Mouse (Mus musculus) hindbrain, embryonic 11.5 days (tissue): ENCODE data around the gene Cdc14a. TPM values are rescaled to one million over a fixed set of nuclear protein-coding genes. Genes with fewer than 3 reads are reported as not detected.

ENCODE experiments used
- ATAC-seq: fragments of 200-750 bp; cut with Nextera tagmentation; 2 replicates; pipeline ENCODE4 v1.8.0; 2017; ENCODE audit warnings: mild to moderate bottlenecking, moderate TSS enrichment, moderate library complexity; ENCODE audit not compliant: low FRiP score
- DNase-seq: peaks from one replicate; pipeline ENCODE4 v3.0.0-alpha.2; 2015; ENCODE audit warnings: low spot score
- H3K27ac ChIP-seq: fragments of 300-500 bp; sonication (generic); 2 replicates; pipeline ENCODE4 v1.5.1; 2014; ENCODE audit warnings: mild to moderate bottlenecking, low read depth, low read length
- H3K27me3 ChIP-seq: fragments of 300-500 bp; sonication (generic); 2 replicates; pipeline ENCODE4 v1.6.1; 2014; ENCODE audit warnings: mild to moderate bottlenecking, low read length, moderate library complexity, mixed read lengths; ENCODE audit not compliant: control insufficient read depth, insufficient read depth
- H3K36me3 ChIP-seq: fragments of 300-500 bp; sonication (generic); 2 replicates; pipeline ENCODE4 v1.6.1; 2014; ENCODE audit warnings: mild to moderate bottlenecking, low read length, moderate library complexity, mixed read lengths; ENCODE audit not compliant: control insufficient read depth, insufficient read depth
- H3K4me1 ChIP-seq: fragments of 300-500 bp; sonication (generic); replicated peaks from 2 replicates; pipeline ENCODE4 v1.6.1; 2014; ENCODE audit warnings: low read length, mixed read lengths; ENCODE audit not compliant: control insufficient read depth, insufficient read depth
- H3K4me2 ChIP-seq: fragments of 300-500 bp; sonication (generic); replicated peaks from 2 replicates; pipeline ENCODE4 v1.6.1; 2014; ENCODE audit warnings: mild to moderate bottlenecking, low read depth, low read length
- H3K4me3 ChIP-seq: fragments of 300-500 bp; sonication (generic); 2 replicates; pipeline ENCODE4 v1.5.1; 2014; ENCODE audit warnings: low read depth, low read length
- H3K9ac ChIP-seq: fragments of 300-500 bp; sonication (generic); 2 replicates; pipeline ENCODE4 v1.6.1; 2014; ENCODE audit warnings: low read depth, low read length
- H3K9me3 ChIP-seq: fragments of 300-500 bp; sonication (generic); 2 replicates; pipeline ENCODE4 v1.6.1; 2016; ENCODE audit warnings: low read length; ENCODE audit not compliant: control insufficient read depth
- WGBS: fragments of 180-500 bp; shearing (Covaris S2); extraction: QIAGEN DNeasy Blood & Tissue Kit; methylation state at CpG from one replicate; pipeline ENCODE4 v1.1.7; 2014; 5-methylcytosine and 5-hydroxymethylcytosine counted together
- polyA plus RNA-seq: library from polyadenylated mRNA; unstranded; fragments of >200 nt; fragmentation: Nextera tagmentation; extraction: Ambion mirVana; gene quantifications from 2 replicates; pipeline ENCODE4 v1.2.1, GENCODE M21; 2014

Cdc14a gene
- polyA plus RNA-seq, 1 experiment from 2014 or later, result 14.1 TPM

GRCm38 (mm10) chr3:116244476-116244875, 179.4 kb downstream of the Cdc14a start:
- ATAC-seq, result no peak

GRCm38 (mm10) chr3:116242685-116243084, 181.1 kb downstream of the Cdc14a start:
- Histone ChIP-seq H3K4me1 (no peaks in the 10 kb centered on the region), H3K4me3 (no peak overlapping the region), H3K27ac (no peak overlapping the region), H3K4me2 (no peak overlapping the region), H3K9me3 (no peaks in the 10 kb centered on the region), H3K27me3 (no peaks in the 10 kb centered on the region), H3K36me3 (no peaks in the 10 kb centered on the region), H3K9ac (no peak overlapping the region)
- no peak for ATAC-seq
- no peak for DNase-seq
- WGBS, result 75% methylated on average over 9 of the region's 9 CpGs

More at GRCm38 (mm10) chr3:116244476-116244875, 179.4 kb downstream of the Cdc14a start:
- H3K27me3 ChIP-seq, result no peaks in the 10 kb centered on the region
- DNase-seq, result no peak
- no peak overlapping the region for H3K27ac ChIP-seq
- WGBS, result 76% methylated on average over 6 of the region's 6 CpGs
- no peaks in the 10 kb centered on the region for H3K36me3 ChIP-seq
- H3K9ac ChIP-seq, result no peak overlapping the region
- H3K4me2 ChIP-seq, result no peak overlapping the region
- no peaks in the 10 kb centered on the region for H3K9me3 ChIP-seq
- H3K4me1 ChIP-seq, result no peaks in the 10 kb centered on the region
- no peak overlapping the region for H3K4me3 ChIP-seq

DNA sequence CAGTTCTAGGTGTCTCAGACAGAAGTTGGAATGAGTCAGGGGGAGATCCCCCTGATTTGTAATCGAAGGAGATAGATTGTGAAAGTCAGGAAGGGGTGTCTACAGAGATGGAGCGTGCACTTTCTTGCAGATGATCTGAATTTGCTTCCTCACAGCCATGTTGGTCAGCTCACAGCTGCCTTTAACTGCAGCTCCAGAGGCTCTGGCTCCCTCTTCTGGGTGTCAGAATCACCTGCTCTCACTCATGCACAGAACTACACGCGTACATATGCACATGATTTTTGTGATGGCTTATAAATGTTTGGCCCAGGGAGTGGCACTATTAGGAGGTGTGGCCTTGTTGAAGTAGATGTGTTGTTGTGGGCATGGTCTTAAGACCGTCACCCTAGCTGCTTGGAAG, 186.3 kb downstream of the Cdc14a start:
- no peak overlapping the region for H3K4me3 ChIP-seq
- H3K9ac ChIP-seq, result no peak overlapping the region
- ATAC-seq, result no peak
- H3K4me2 ChIP-seq, result no peak overlapping the region
- H3K36me3 ChIP-seq, result no peaks in the 10 kb centered on the region
- 83% methylated on average over 5 of the region's 5 CpGs for WGBS
- H3K9me3 ChIP-seq, result no peaks in the 10 kb centered on the region
- H3K27me3 ChIP-seq, result no peaks in the 10 kb centered on the region
- H3K4me1 ChIP-seq, result no peaks in the 10 kb centered on the region
- no peak for DNase-seq
- no peak overlapping the region for H3K27ac ChIP-seq

GRCm38 (mm10) chr3:116236856-116237255, 187.0 kb downstream of the Cdc14a start:
- ATAC-seq (no peak), DNase-seq (no peak)
- Histone ChIP-seq H3K36me3 (no peaks in the 10 kb centered on the region), H3K9me3 (no peaks in the 10 kb centered on the region), H3K27me3 (no peaks in the 10 kb centered on the region), H3K4me2 (no peak overlapping the region), H3K4me1 (no peaks in the 10 kb centered on the region), H3K27ac (no peak overlapping the region), H3K9ac (no peak overlapping the region), H3K4me3 (no peak overlapping the region)
- 75% methylated on average over 4 of the region's 4 CpGs for WGBS

- 85% methylated on average over 3 of the region's 3 CpGs for WGBS
- no peak overlapping the region for H3K27ac ChIP-seq
Measured at GRCm38 (mm10) chr3:116233515-116233914, 190.3 kb downstream of the Cdc14a start.

DNA sequence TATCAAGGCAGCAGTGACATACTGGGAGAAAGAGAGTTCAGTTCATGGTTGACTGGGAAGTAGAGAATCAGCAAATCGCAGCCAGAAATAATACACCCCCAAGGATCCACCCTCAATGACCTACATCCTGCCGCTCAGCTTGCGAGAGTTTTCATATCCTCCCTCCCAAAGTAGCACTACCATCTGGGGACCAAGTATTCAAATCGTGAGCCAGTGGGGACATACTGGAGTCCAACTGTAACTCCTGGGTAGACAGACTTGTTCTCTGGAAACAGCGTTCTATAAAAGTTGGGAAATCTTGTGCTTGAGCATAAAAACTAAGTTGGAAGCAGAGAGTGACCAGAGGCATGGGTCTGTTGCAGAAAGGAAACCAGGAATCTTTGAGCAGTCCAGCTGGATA, 191.1 kb downstream of the Cdc14a start:
- ATAC-seq (no peak), DNase-seq (no peak)
- no peak overlapping the region for H3K4me3 ChIP-seq
- H3K27ac ChIP-seq, result no peak overlapping the region
- H3K9ac ChIP-seq, result no peak overlapping the region
- H3K27me3 ChIP-seq, result no peaks in the 10 kb centered on the region
- H3K36me3 ChIP-seq, result no peaks in the 10 kb centered on the region
- WGBS, result 88% methylated on average over 5 of the region's 5 CpGs
- H3K4me2 ChIP-seq, result no peak overlapping the region
- no peaks in the 10 kb centered on the region for H3K9me3 ChIP-seq
- H3K4me1 ChIP-seq, result no peaks in the 10 kb centered on the region

More at GRCm38 (mm10) chr3:116233515-116233914, 190.3 kb downstream of the Cdc14a start:
- no peak for DNase-seq
- Histone ChIP-seq H3K27me3 (no peaks in the 10 kb centered on the region), H3K4me2 (no peak overlapping the region), H3K4me3 (no peak overlapping the region), H3K36me3 (no peaks in the 10 kb centered on the region), H3K9me3 (no peaks in the 10 kb centered on the region), H3K9ac (no peak overlapping the region), H3K4me1 (no peaks in the 10 kb centered on the region)
- ATAC-seq, result no peak

- WGBS, result 84% methylated on average over 4 of the region's 4 CpGs
- no peak overlapping the region for H3K9ac ChIP-seq
- H3K4me3 ChIP-seq, result no peak overlapping the region
- no peaks in the 10 kb centered on the region for H3K9me3 ChIP-seq
- no peaks in the 10 kb centered on the region for H3K36me3 ChIP-seq
- ATAC-seq (no peak), DNase-seq (no peak)
- no peak overlapping the region for H3K4me2 ChIP-seq
- H3K4me1 ChIP-seq, result no peaks in the 10 kb centered on the region
- H3K27ac ChIP-seq, result no peak overlapping the region
- no peaks in the 10 kb centered on the region for H3K27me3 ChIP-seq
Measured at GRCm38 (mm10) chr3:116229336-116229735, 194.5 kb downstream of the Cdc14a start.

- Histone ChIP-seq H3K9me3 (no peaks in the 10 kb centered on the region), H3K27ac (no peak overlapping the region), H3K9ac (no peak overlapping the region), H3K4me1 (no peaks in the 10 kb centered on the region), H3K4me3 (no peak overlapping the region), H3K36me3 (no peaks in the 10 kb centered on the region), H3K27me3 (no peaks in the 10 kb centered on the region), H3K4me2 (no peak overlapping the region)
- DNase-seq (no peak), ATAC-seq (no peak)
- 45% methylated on average over 11 of the region's 11 CpGs for WGBS
Measured at GRCm38 (mm10) chr3:116228360-116229245, 195.2 kb downstream of the Cdc14a start.

- Histone ChIP-seq H3K9me3 (no peaks in the 10 kb centered on the region), H3K4me1 (no peaks in the 10 kb centered on the region), H3K27ac (no peak overlapping the region), H3K4me3 (no peak overlapping the region), H3K36me3 (no peaks in the 10 kb centered on the region), H3K4me2 (no peak overlapping the region), H3K9ac (no peak overlapping the region), H3K27me3 (no peaks in the 10 kb centered on the region)
- WGBS, result 79% methylated on average over 5 of the region's 5 CpGs
- DNase-seq (no peak), ATAC-seq (no peak)
Measured at GRCm38 (mm10) chr3:116227383-116227782, 196.4 kb downstream of the Cdc14a start.
